Mouse (Mus musculus): Measurements from ENCODE around the gene Cers5. TPM values are rescaled to one million over a fixed set of nuclear protein-coding genes. Genes with fewer than 3 reads are reported as not detected.

Cers5 gene
- polyA plus RNA-seq, 2 experiments, result 75.1 to 84.9 TPM

- 14% methylated on average over 2 of the region's 2 CpGs for WGBS
- Histone ChIP-seq H3K4me1 (ENCODE audit: control insufficient read depth, insufficient read depth, low read length) (peaks cover 7% of the 10 kb centered on the region; the same call in 1 of the 2 replicates), H3K36me3 (ENCODE audit: control insufficient read depth, insufficient read depth, low read length) (no peaks in the 10 kb centered on the region), H3K4me2 (replicated peaks; ENCODE audit: low read depth, low read length, severe bottlenecking) (no peak overlapping the region), H3K9ac (ENCODE audit: low read depth, low read length, severe bottlenecking) (no peak overlapping the region), H3K27ac (replicated peaks; ENCODE audit: low read depth, low read length) (no peak overlapping the region), H3K27me3 (ENCODE audit: control insufficient read depth, insufficient read depth, low read length) (no peaks in the 10 kb centered on the region), H3K9me3 (ENCODE audit: control insufficient read depth, low read length) (no peaks in the 10 kb centered on the region), H3K4me3 (replicated peaks; ENCODE audit: low read length) (no peak overlapping the region)
- ATAC-seq (ENCODE audit: low FRiP score, low read depth) (no peak), DNase-seq (ENCODE audit: low spot score) (no peak)
- TF ChIP-seq POLR2A (IDR thresholded peaks at IDR 0.05; ENCODE audit: borderline replicate concordance, extremely low read depth, insufficient read depth, insufficient read length), result no peak
Measured at GRCm38 (mm10) chr15:99697309-99697708, 75.4 kb downstream of the Cers5 start.

GRCm38 (mm10) chr15:99691976-99692375 lies 80.7 kb downstream of the Cers5 start:
- 0 out of 2 replicates have a peak overlapping the region, but pooled peaks have one; percentile 4 for H3K9ac ChIP-seq (ENCODE audit: low read depth, low read length, severe bottlenecking)
- 0 out of 2 replicates have a peak, but pooled peaks cover 4% of the 10 kb centered on the region for H3K27me3 ChIP-seq (ENCODE audit: control insufficient read depth, insufficient read depth, low read length)
- no peak for TF ChIP-seq POLR2A (IDR thresholded peaks at IDR 0.05; ENCODE audit: borderline replicate concordance, extremely low read depth, insufficient read depth, insufficient read length)
- no peaks in the 10 kb centered on the region for H3K4me1 ChIP-seq (ENCODE audit: control insufficient read depth, insufficient read depth, low read length)
- ATAC-seq (ENCODE audit: low FRiP score, low read depth), result no peak
- no peak for DNase-seq (ENCODE audit: low spot score)
- no peak overlapping the region for H3K27ac ChIP-seq (replicated peaks; ENCODE audit: low read depth, low read length)
- 46% methylated on average over 9 of the region's 9 CpGs for whole genome bisulfite sequencing
- H3K36me3 ChIP-seq (ENCODE audit: control insufficient read depth, insufficient read depth, low read length), result no peaks in the 10 kb centered on the region
- no peak overlapping the region for H3K4me2 ChIP-seq (replicated peaks; ENCODE audit: low read depth, low read length, severe bottlenecking)
- H3K9me3 ChIP-seq (ENCODE audit: control insufficient read depth, low read length), result no peaks in the 10 kb centered on the region
- no peak overlapping the region for H3K4me3 ChIP-seq (replicated peaks; ENCODE audit: low read length)

- no peaks in the 10 kb centered on the region for H3K4me1 ChIP-seq (ENCODE audit: control insufficient read depth, insufficient read depth, low read length)
- TF ChIP-seq POLR2A (IDR thresholded peaks at IDR 0.05; ENCODE audit: borderline replicate concordance, extremely low read depth, insufficient read depth, insufficient read length), result no peak
- no peak overlapping the region for H3K4me2 ChIP-seq (replicated peaks; ENCODE audit: low read depth, low read length, severe bottlenecking)
- no peak overlapping the region for H3K27ac ChIP-seq (replicated peaks; ENCODE audit: low read depth, low read length)
- DNase-seq (ENCODE audit: low spot score), result no peak
- no peak for ATAC-seq (ENCODE audit: low FRiP score, low read depth)
- no peaks in the 10 kb centered on the region for H3K9me3 ChIP-seq (ENCODE audit: control insufficient read depth, low read length)
- H3K36me3 ChIP-seq (ENCODE audit: control insufficient read depth, insufficient read depth, low read length), result no peaks in the 10 kb centered on the region
- 0 out of 2 replicates have a peak, but pooled peaks cover 4% of the 10 kb centered on the region for H3K27me3 ChIP-seq (ENCODE audit: control insufficient read depth, insufficient read depth, low read length)
- H3K4me3 ChIP-seq (replicated peaks; ENCODE audit: low read length), result no peak overlapping the region
- no peak overlapping the region for H3K9ac ChIP-seq (ENCODE audit: low read depth, low read length, severe bottlenecking)
- 12% methylated on average over 4 of the region's 4 CpGs for WGBS
Measured at GRCm38 (mm10) chr15:99690924-99691323, 81.8 kb downstream of the Cers5 start.

GRCm38 (mm10) chr15:99688712-99689111 lies 84.0 kb downstream of the Cers5 start:
- ATAC-seq (ENCODE audit: low FRiP score, low read depth), result peak; percentile 55; the same call in 1 of the 2 replicates
- H3K4me3 ChIP-seq (replicated peaks; ENCODE audit: low read length), result no peak overlapping the region
- no peak overlapping the region for H3K27ac ChIP-seq (replicated peaks; ENCODE audit: low read depth, low read length)
- no peaks in the 10 kb centered on the region for H3K9me3 ChIP-seq (ENCODE audit: control insufficient read depth, low read length)
- DNase-seq (ENCODE audit: low spot score), result peak; percentile 63
- TF ChIP-seq POLR2A (IDR thresholded peaks at IDR 0.05; ENCODE audit: borderline replicate concordance, extremely low read depth, insufficient read depth, insufficient read length), result no peak
- H3K4me1 ChIP-seq (ENCODE audit: control insufficient read depth, insufficient read depth, low read length), result no peaks in the 10 kb centered on the region
- 0 out of 2 replicates have a peak, but pooled peaks cover 4% of the 10 kb centered on the region for H3K27me3 ChIP-seq (ENCODE audit: control insufficient read depth, insufficient read depth, low read length)
- no peaks in the 10 kb centered on the region for H3K36me3 ChIP-seq (ENCODE audit: control insufficient read depth, insufficient read depth, low read length)
- H3K4me2 ChIP-seq (replicated peaks; ENCODE audit: low read depth, low read length, severe bottlenecking), result no peak overlapping the region
- no peak overlapping the region for H3K9ac ChIP-seq (ENCODE audit: low read depth, low read length, severe bottlenecking)
- WGBS, result 11% methylated on average over 4 of the region's 4 CpGs

Other genes with a start within 250 kb of the Cers5 start
- 0.21 and 0.27 TPM in 2 replicates for gene Faim2, start 244.7 kb downstream of the Cers5 start, polyA plus RNA-seq (2012; rRNA removed)
- 0.10 and 0.21 TPM in 2 replicates for gene Faim2, start 244.7 kb downstream of the Cers5 start, polyA plus RNA-seq (2014; fragmentation: Nextera tagmentation; extraction: Ambion mirVana)
- not detected in 2 replicates for gene Aqp2, start 193.8 kb downstream of the Cers5 start, polyA plus RNA-seq (2012; rRNA removed)
- gene Aqp2, start 193.8 kb downstream of the Cers5 start, polyA plus RNA-seq (2014; fragmentation: Nextera tagmentation; extraction: Ambion mirVana), result not detected in 2 replicates
- 0.26 TPM in 2 replicates for gene Aqp5, start 182.1 kb downstream of the Cers5 start, polyA plus RNA-seq (2012; rRNA removed)
- 0.28 and 0.47 TPM in 2 replicates for gene Aqp5, start 182.1 kb downstream of the Cers5 start, polyA plus RNA-seq (2014; fragmentation: Nextera tagmentation; extraction: Ambion mirVana)
- gene Aqp6, start 171.5 kb downstream of the Cers5 start, polyA plus RNA-seq (2012; rRNA removed), result 0.03 TPM in 1 of 2 replicates, not detected in the other
- gene Aqp6, start 171.5 kb downstream of the Cers5 start, polyA plus RNA-seq (2014; fragmentation: Nextera tagmentation; extraction: Ambion mirVana), result not detected in 2 replicates
- gene Racgap1, start 121.2 kb downstream of the Cers5 start, polyA plus RNA-seq (2012; rRNA removed), result 102 and 107 TPM in 2 replicates
- gene Racgap1, start 121.2 kb downstream of the Cers5 start, polyA plus RNA-seq (2014; fragmentation: Nextera tagmentation; extraction: Ambion mirVana), result 82.1 and 92.4 TPM in 2 replicates
- gene Asic1, start 102.5 kb downstream of the Cers5 start, polyA plus RNA-seq (2012; rRNA removed), result 3.4 TPM in 2 replicates
- gene Asic1, start 102.5 kb downstream of the Cers5 start, polyA plus RNA-seq (2014; fragmentation: Nextera tagmentation; extraction: Ambion mirVana), result 1.4 and 1.9 TPM in 2 replicates
- gene Smarcd1, start 70.8 kb downstream of the Cers5 start, polyA plus RNA-seq (2012; rRNA removed), result 77.1 and 93.5 TPM in 2 replicates
- 41.9 and 49.2 TPM in 2 replicates for gene Smarcd1, start 70.8 kb downstream of the Cers5 start, polyA plus RNA-seq (2014; fragmentation: Nextera tagmentation; extraction: Ambion mirVana)
- 0.63 TPM in 1 of 2 replicates, not detected in the other for gene Gm17349, start 67.4 kb downstream of the Cers5 start, polyA plus RNA-seq (2012; rRNA removed)
- not detected in 2 replicates for gene Gm17349, start 67.4 kb downstream of the Cers5 start, polyA plus RNA-seq (2014; fragmentation: Nextera tagmentation; extraction: Ambion mirVana)
- 1.4 TPM in 2 replicates for gene Gpd1, start 55.4 kb downstream of the Cers5 start, polyA plus RNA-seq (2012; rRNA removed)
- 0.15 and 0.22 TPM in 2 replicates for gene Gpd1, start 55.4 kb downstream of the Cers5 start, polyA plus RNA-seq (2014; fragmentation: Nextera tagmentation; extraction: Ambion mirVana)
- gene Cox14, start 47.3 kb downstream of the Cers5 start, polyA plus RNA-seq (2012; rRNA removed), result 157 and 199 TPM in 2 replicates
- gene Cox14, start 47.3 kb downstream of the Cers5 start, polyA plus RNA-seq (2014; fragmentation: Nextera tagmentation; extraction: Ambion mirVana), result 174 and 194 TPM in 2 replicates
- gene Lima1, start 102.6 kb upstream of the Cers5 start, polyA plus RNA-seq (2012; rRNA removed), result 65.9 and 81.2 TPM in 2 replicates
- gene Lima1, start 102.6 kb upstream of the Cers5 start, polyA plus RNA-seq (2014; fragmentation: Nextera tagmentation; extraction: Ambion mirVana), result 76.0 and 87.3 TPM in 2 replicates
- gene Fam186a, start 194.2 kb upstream of the Cers5 start, polyA plus RNA-seq (2012; rRNA removed), result 0.05 and 0.06 TPM in 2 replicates
- gene Fam186a, start 194.2 kb upstream of the Cers5 start, polyA plus RNA-seq (2014; fragmentation: Nextera tagmentation; extraction: Ambion mirVana), result 0.11 TPM in 1 of 2 replicates, not detected in the other
- 25.4 and 29.3 TPM in 2 replicates for gene Larp4, start 197.2 kb upstream of the Cers5 start, polyA plus RNA-seq (2012; rRNA removed)
- gene Larp4, start 197.2 kb upstream of the Cers5 start, polyA plus RNA-seq (2014; fragmentation: Nextera tagmentation; extraction: Ambion mirVana), result 32.6 and 33.4 TPM in 2 replicates